Mouse (Mus musculus): ENCODE measurements around the gene Lyar. TPM values are rescaled to one million over a fixed set of nuclear protein-coding genes. Genes with fewer than 3 reads are reported as not detected.

Gene Lyar
- polyA plus RNA-seq, 1 experiment from 2014 or later: 40.5 TPM

DNA sequence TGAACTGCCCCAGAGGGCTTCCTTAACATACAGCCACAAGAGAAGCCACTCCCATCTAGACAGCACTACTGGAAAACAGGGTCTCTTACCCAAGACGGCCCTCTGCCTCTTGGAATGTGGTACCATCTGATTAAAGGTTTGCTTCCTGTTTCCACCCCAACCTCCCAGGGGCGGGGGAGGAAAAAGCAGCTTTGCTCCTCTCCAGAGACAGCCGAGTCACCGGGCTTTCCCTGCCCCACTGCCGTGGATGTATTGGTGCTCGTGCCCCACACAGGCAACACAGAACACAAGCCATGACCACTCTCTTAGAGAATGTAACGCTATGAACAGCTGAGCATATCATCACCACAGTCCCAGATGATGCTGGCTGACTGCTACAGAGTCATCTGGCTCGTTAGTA, 11.3 kb upstream of the Lyar start:
- Histone ChIP-seq H3K9me3 (no peaks in the 10 kb centered on the region), H3K27ac (replicated peaks) (no peak overlapping the region), H3K27me3 (no peaks in the 10 kb centered on the region), H3K9ac (no peak overlapping the region), H3K4me1 (replicated peaks) (no peaks in the 10 kb centered on the region), H3K4me2 (no peak overlapping the region), H3K4me3 (no peak overlapping the region), H3K36me3 (peaks cover 62% of the 10 kb centered on the region)
- ATAC-seq (ENCODE audit: low FRiP score, low read depth): no peak
- WGBS: 79% methylated on average over 8 of the region's 8 CpGs

DNA sequence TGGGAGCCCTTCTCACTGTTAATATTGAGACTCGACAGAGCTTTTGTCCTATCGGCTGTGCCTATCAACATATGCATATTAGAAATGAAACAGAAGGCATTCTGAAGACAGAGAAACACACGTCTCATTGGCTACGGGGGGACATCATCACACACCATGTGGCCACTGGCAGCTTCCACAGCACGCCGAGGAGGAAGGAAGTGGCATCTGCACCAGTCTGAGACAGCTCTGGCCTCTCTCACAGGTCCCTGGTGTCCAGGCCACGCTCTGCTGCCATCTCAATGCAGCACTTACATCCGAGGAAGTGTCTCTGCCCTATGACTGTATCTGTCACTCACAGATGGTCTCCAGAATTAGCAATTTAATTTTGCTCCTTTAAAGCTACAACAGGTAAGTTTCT, 8.6 kb upstream of the Lyar start:
- H3K9me3 ChIP-seq: no peaks in the 10 kb centered on the region
- no peak overlapping the region for H3K9ac ChIP-seq
- no peaks in the 10 kb centered on the region for H3K27me3 ChIP-seq
- no peak for ATAC-seq (ENCODE audit: low FRiP score, low read depth)
- WGBS: 86% methylated on average over 8 of the region's 8 CpGs
- H3K4me3 ChIP-seq: no peak overlapping the region
- H3K4me1 ChIP-seq (replicated peaks): no peaks in the 10 kb centered on the region
- peaks cover 64% of the 10 kb centered on the region for H3K36me3 ChIP-seq
- H3K27ac ChIP-seq (replicated peaks): no peak overlapping the region
- H3K4me2 ChIP-seq: no peak overlapping the region

DNA sequence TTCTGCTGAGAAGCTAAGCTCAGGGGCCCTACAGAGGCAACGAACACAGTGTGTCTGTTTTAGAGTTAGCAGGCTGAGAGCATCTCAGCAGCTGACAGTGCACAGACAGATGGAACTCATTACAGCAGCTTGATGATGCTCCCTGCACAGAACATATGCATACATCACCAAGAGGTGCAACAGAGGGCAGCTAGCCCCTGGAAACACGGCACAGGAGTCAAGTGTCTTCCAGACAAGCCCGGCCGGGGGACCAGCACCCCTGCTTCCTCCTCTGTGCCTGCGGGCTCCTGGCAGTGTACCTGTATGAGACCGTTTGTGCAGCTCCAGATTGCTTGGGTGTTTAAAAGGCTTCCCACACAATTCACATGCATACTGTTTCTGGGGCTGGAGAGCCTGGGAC, 7.3 kb upstream of the Lyar start:
- Histone ChIP-seq H3K27me3 (no peaks in the 10 kb centered on the region), H3K4me1 (replicated peaks) (0 out of 2 replicates have a peak, but pooled peaks cover 8% of the 10 kb centered on the region), H3K9me3 (no peaks in the 10 kb centered on the region), H3K36me3 (peaks cover 70% of the 10 kb centered on the region), H3K4me2 (no peak overlapping the region), H3K9ac (no peak overlapping the region), H3K27ac (replicated peaks) (no peak overlapping the region), H3K4me3 (no peak overlapping the region)
- 85% methylated on average over 6 of the region's 6 CpGs for WGBS
- ATAC-seq (ENCODE audit: low FRiP score, low read depth): no peak; the same call in 1 of the 2 replicates

DNA sequence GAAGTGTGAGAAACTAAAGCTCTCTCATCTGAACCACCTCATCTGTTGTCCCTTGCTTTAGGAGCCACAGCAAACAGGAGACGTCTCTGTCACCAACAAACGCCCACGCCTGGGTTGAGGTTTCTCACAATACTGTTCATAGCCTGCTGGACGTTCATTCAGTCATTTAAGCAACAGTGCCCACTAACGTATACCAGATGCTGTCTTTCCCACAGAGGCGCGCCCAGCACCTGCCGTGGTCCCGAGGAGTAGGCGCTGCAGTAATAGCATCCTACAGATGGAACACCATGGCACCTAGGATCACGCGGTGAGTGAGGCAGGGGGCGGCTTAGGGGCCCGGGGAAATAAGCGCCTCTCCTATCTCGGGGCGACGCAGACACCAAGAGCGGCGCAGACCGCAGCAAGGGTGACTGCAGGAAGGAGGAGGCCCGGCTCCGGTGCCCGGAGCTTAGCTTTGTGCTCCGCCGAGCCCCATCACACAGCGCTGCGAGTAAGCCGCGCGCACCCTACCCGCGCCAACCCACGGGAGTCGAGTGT, 431 bp upstream of the Lyar start:
- Histone ChIP-seq H3K9ac (peak overlapping the region; percentile 91), H3K4me1 (replicated peaks) (peaks cover 36% of the 10 kb centered on the region), H3K36me3 (peaks cover 13% of the 10 kb centered on the region), H3K4me3 (peak overlapping the region; percentile 94), H3K27ac (replicated peaks) (peak overlapping the region; percentile 89), H3K4me2 (peak overlapping the region; percentile 88), H3K9me3 (no peaks in the 10 kb centered on the region), H3K27me3 (no peaks in the 10 kb centered on the region)
- peak; percentile 88; the same call in 1 of the 2 replicates for ATAC-seq (ENCODE audit: low FRiP score, low read depth)
- WGBS: under 1% methylated on average over 35 of the region's 35 CpGs

DNA sequence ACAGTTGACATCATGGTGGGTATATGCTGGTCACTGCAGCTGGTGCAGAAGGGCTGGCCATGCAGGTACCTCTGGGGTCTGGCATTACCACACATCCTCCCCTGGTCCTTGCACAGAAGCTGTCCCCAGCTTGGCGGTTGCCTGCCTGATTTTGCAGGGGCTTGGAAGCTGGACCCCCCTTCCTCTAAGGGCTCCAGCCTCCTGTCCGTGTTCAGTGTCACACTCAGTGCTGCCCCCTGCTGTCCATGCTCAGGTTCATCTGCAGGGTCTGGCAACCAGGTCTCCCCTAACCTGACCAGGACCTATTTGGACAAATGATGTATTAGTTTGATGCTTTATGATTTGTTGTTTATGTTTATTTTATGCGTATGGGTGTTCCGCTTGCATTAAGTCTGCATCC, 15.2 kb downstream of the Lyar start:
- no peaks in the 10 kb centered on the region for H3K9me3 ChIP-seq
- no peak overlapping the region for H3K27ac ChIP-seq (replicated peaks)
- H3K4me2 ChIP-seq: no peak overlapping the region
- no peak for ATAC-seq (ENCODE audit: low FRiP score, low read depth)
- H3K4me1 ChIP-seq (replicated peaks): no peaks in the 10 kb centered on the region
- WGBS: 69% methylated on average over 4 of the region's 4 CpGs
- no peaks in the 10 kb centered on the region for H3K27me3 ChIP-seq
- no peak overlapping the region for H3K9ac ChIP-seq
- H3K36me3 ChIP-seq: peaks cover 46% of the 10 kb centered on the region
- H3K4me3 ChIP-seq: no peak overlapping the region

DNA sequence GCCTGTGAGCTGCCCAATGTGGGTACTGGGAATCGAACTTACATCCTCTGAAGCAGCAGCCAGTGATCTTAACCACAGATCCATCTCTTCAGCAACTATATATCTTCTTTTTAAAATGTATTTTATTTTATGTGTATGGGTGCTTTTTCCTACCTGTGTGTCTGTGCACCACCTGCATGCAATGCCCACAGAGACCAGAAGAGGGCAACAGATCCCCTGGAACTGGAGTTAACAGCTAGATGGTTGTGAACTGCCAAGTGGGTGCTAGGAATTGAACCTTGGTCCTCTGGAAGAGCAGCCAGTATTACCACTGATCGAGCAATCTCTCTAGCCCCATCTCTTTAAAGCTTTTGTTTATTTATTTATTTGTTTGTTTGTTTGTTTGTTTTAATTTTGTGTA, 16.4 kb downstream of the Lyar start:
- Histone ChIP-seq H3K27ac (replicated peaks) (no peak overlapping the region), H3K36me3 (peaks cover 36% of the 10 kb centered on the region; the same call in 1 of the 2 replicates), H3K4me1 (replicated peaks) (no peaks in the 10 kb centered on the region), H3K4me2 (no peak overlapping the region), H3K4me3 (no peak overlapping the region), H3K27me3 (no peaks in the 10 kb centered on the region), H3K9me3 (no peaks in the 10 kb centered on the region), H3K9ac (no peak overlapping the region)
- WGBS: 91% methylated on average over 2 of the region's 2 CpGs
- ATAC-seq (ENCODE audit: low FRiP score, low read depth): no peak

DNA sequence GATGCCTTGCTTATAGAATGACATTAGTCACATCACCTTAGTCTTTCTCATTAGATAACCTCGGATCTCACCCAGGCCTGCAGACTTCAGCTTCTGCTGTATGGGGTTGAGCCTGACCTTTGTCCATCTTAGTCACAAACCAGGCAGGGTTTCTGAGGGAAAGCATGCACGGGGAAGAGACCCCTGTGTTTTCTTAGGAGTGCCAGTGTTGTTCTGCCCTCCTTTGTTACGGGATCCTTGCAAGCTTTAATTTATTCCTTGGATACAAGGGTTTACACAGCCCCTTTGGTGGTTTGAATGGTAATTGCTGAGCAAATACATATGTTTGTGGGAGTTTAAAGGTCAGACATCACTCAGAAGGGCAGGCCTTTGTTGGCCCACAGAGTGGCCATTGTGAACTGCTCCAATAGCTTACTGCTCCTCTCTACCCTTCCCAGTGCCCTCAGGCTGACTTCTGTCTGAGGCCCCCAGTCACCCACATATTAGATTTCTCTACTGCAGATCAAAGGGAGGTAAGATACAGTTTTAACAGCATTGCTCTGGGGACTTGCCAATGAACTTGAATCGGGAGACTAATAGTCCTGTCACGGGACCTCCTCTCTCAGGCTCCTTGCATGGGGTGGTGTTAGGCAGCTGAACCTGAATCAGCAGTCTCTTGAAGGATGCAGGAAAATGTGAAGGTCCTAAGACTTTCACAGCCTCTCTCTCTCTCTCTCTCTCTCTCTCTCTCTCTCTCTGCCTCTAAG, 20.6 kb downstream of the Lyar start:
- ATAC-seq (ENCODE audit: low FRiP score, low read depth): peak; percentile 45; the same call in 1 of the 2 replicates

DNA sequence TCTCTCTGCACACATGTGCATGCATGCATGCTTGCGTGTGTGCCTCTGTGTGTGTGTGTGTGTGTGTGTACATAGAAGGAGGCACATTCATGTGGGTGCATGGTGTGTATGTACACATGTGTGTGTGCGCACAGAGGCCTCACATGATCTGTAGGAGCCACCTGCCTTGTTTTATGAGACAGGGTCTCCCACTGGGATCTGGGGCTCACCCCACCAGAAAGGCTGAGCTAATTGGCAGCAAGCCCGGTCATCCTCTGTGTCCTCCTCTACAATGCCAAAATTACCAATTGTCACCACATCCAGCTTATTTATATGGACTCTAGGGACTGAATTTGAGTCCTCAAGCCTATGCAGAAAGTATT, 21.2 kb downstream of the Lyar start:
- Histone ChIP-seq H3K4me3 (no peak overlapping the region), H3K4me1 (replicated peaks) (no peaks in the 10 kb centered on the region), H3K9ac (no peak overlapping the region), H3K36me3 (peaks cover 2% of the 10 kb centered on the region; the same call in 1 of the 2 replicates), H3K4me2 (no peak overlapping the region), H3K27me3 (no peaks in the 10 kb centered on the region), H3K9me3 (no peaks in the 10 kb centered on the region), H3K27ac (replicated peaks) (no peak overlapping the region)
- WGBS: 55% methylated on average over 3 of the region's 3 CpGs
- 0 out of 2 replicates have a peak, but pooled peaks have one; percentile 27 for ATAC-seq (ENCODE audit: low FRiP score, low read depth)

More for the DNA sequence above, 20.6 kb downstream of the Lyar start:
- Histone ChIP-seq H3K4me3 (no peak overlapping the region), H3K9me3 (no peaks in the 10 kb centered on the region), H3K36me3 (peaks cover 6% of the 10 kb centered on the region; the same call in 1 of the 2 replicates), H3K27me3 (no peaks in the 10 kb centered on the region), H3K9ac (no peak overlapping the region), H3K4me2 (no peak overlapping the region), H3K27ac (replicated peaks) (no peak overlapping the region), H3K4me1 (replicated peaks) (no peaks in the 10 kb centered on the region)
- WGBS: 18% methylated on average over 5 of the region's 5 CpGs

DNA sequence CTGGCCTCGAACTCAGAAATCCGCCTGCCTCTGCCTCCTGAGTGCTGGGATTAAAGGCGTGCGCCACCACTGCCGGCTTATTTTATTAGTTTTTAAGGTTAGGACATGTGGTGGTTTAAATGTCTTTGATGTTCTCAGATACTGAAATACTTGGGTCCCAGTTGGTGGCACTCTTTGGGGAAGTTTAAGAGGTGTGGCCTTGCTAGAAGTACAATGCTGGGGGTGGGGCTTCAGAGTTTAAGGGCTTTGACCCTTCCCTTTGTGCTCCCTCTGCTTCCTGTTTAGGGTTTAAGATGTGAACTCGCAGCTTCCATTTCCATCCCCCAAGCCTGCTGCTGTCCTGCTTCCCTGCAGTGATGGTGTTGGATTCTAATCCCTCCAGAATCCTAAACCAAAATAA, 21.7 kb downstream of the Lyar start:
- Histone ChIP-seq H3K4me3 (no peak overlapping the region), H3K9me3 (no peaks in the 10 kb centered on the region), H3K27ac (replicated peaks) (no peak overlapping the region), H3K27me3 (no peaks in the 10 kb centered on the region), H3K4me2 (no peak overlapping the region), H3K36me3 (no peaks in the 10 kb centered on the region), H3K9ac (no peak overlapping the region), H3K4me1 (replicated peaks) (no peaks in the 10 kb centered on the region)
- 79% methylated on average over 6 of the region's 6 CpGs for WGBS
- no peak for ATAC-seq (ENCODE audit: low FRiP score, low read depth)

DNA sequence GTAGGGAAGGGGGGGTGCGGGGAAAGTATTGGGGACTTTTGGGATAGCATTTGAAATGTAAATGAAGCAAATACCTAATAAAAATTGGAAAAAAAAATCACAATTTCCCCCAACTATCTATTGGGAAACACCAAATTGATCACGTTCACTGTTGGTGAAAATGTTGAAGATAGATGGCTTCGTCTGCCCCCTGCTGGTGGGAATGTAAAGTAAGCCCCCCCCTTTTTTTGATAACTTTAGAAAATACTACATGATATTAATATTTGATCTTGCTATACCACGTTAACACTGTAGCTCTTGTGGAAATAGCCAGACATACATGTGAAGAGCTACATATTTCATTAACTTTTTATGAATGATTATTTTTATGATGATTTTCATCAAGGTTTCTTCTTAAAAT, 34.9 kb downstream of the Lyar start:
- Histone ChIP-seq H3K4me3 (no peak overlapping the region), H3K27ac (replicated peaks) (no peak overlapping the region), H3K27me3 (no peaks in the 10 kb centered on the region), H3K4me1 (replicated peaks) (no peaks in the 10 kb centered on the region), H3K4me2 (no peak overlapping the region), H3K9me3 (no peaks in the 10 kb centered on the region), H3K36me3 (no peaks in the 10 kb centered on the region), H3K9ac (no peak overlapping the region)
- ATAC-seq (ENCODE audit: low FRiP score, low read depth): no peak
- 43% methylated on average over 4 of the region's 4 CpGs for WGBS

DNA sequence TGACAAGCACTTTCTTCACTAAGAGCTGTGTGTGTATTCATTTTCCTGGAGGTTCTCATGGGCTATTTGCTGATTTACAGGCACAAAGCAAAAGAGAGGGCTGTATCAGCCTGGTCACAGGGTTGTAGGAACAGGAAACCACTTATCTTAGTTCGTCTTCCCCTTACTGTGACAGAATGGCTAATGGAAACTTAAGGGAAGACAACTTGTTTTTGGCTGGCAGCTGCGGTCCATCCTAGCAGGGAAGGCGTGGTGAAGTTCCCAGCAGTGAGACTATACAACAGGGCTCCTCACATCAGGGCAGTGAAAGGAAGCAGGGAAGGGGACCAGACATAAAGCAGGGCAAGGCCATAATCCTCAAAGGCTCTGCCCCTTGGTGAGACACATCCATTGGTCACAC, 35.4 kb downstream of the Lyar start:
- Histone ChIP-seq H3K36me3 (no peaks in the 10 kb centered on the region), H3K27ac (replicated peaks) (no peak overlapping the region), H3K27me3 (no peaks in the 10 kb centered on the region), H3K4me3 (no peak overlapping the region), H3K9me3 (no peaks in the 10 kb centered on the region), H3K9ac (no peak overlapping the region), H3K4me2 (no peak overlapping the region), H3K4me1 (replicated peaks) (peaks cover under 1% of the 10 kb centered on the region; the same call in 1 of the 2 replicates)
- ATAC-seq (ENCODE audit: low FRiP score, low read depth): no peak
- WGBS: 85% methylated on average over 3 of the region's 3 CpGs

DNA sequence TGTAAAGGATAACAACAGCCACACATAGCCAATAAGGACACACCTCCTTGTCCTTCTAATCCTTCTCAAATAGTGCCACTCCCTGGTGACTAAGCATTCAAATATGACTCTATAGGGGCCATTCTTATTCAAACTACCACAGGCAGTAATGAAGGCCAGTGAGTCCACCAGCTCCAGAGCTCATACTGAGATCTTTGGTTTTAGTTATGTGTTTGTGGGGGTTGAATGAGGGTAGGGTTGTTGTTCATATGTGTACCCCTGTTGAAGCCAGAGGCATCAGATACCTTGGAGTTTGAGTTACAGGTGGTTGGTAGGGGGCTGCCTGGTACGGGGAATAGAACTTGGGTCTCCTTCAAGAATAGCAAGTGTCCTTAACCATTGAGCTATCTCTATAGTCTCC, 36.3 kb downstream of the Lyar start:
- Histone ChIP-seq H3K4me3 (no peak overlapping the region), H3K9me3 (no peaks in the 10 kb centered on the region), H3K4me2 (no peak overlapping the region), H3K36me3 (no peaks in the 10 kb centered on the region), H3K4me1 (replicated peaks) (peaks cover 9% of the 10 kb centered on the region), H3K9ac (no peak overlapping the region), H3K27me3 (no peaks in the 10 kb centered on the region), H3K27ac (replicated peaks) (no peak overlapping the region)
- WGBS: 95% methylated on average over 1 of the region's 1 CpGs
- ATAC-seq (ENCODE audit: low FRiP score, low read depth): no peak

All from hindbrain, embryonic 15.5 days (tissue).